20 mouse cellular contexts compared by ENCODE assay signal in genomic region chr3:96017461-96017860, GRCm38 (mm10). TPM values are rescaled to one million over a fixed set of nuclear protein-coding genes. Genes with fewer than 3 reads are reported as not detected.
DNase-seq lines count a peak whose midpoint lies in the region; ATAC-seq and TF ChIP-seq lines count a peak whose summit lies in the region.
"Had no signal": no experiment of that assay in that cellular context is flagged by ENCODE, and none has a peak within 500 bp of the region (broad histone marks: within the 10 kb centered on the region; RNA-seq: fewer than 3 reads in every experiment).

No protein-coding gene starts in this region.

- 58% methylated on average over 5 of the region's 5 CpGs for WGBS in macrophage (ENCODE audit: missing documents)
- WGBS in forebrain, postnatal 0 days: 77% methylated on average over 5 of the region's 5 CpGs

- H3K4me2 ChIP-seq in forebrain, postnatal 0 days (ENCODE audit: low read depth): no peak overlapping the region
- H3K4me2 ChIP-seq: embryonic facial prominence, embryonic 15.5 days; forebrain, embryonic 12.5 days; hindbrain, embryonic 13.5 days; liver, embryonic 12.5 days; lung, embryonic 15.5 days; neural tube, embryonic 13.5 days had no signal

- no peaks in the 10 kb centered on the region for H3K79me2 ChIP-seq in macrophage (ENCODE audit: inconsistent target)

- DNase-seq in thymus, postnatal 0 days (ENCODE audit: low spot score): peak; percentile 61
- no peak for DNase-seq in thymus, postnatal 36 days
- DNase-seq in G1E (ENCODE audit: low spot score) (no peak), MN1 (ENCODE audit: low spot score) (peak; percentile 41)
- no peak for DNase-seq in forebrain, postnatal 0 days
- DNase-seq: cerebellum, adult 9-11 months; embryo, embryonic 11 days; layer of hippocampus, postnatal 36 days; right cerebral cortex, postnatal 14 days had no signal

- H3K4me3 ChIP-seq in G1E (ENCODE audit: low read depth, low read length) (no peak overlapping the region), macrophage (ENCODE audit: inconsistent target) (no peak overlapping the region)
- H3K4me3 ChIP-seq in forebrain, postnatal 0 days (ENCODE audit: low read depth, low read length): no peak overlapping the region
- H3K4me3 ChIP-seq: embryonic facial prominence, embryonic 15.5 days; forebrain, embryonic 12.5 days; hindbrain, embryonic 13.5 days; limb, embryonic 10.5 days; liver, embryonic 12.5 days; lung, embryonic 15.5 days; midbrain, embryonic 10.5 days; neural tube, embryonic 13.5 days had no signal

- peak; percentile 28; the same call in 1 of the 2 replicates for ATAC-seq in G1E (ENCODE audit: extremely low read depth, insufficient number of reproducible peaks, low FRiP score, poor library complexity, severe bottlenecking)
- ATAC-seq in erythroblast, adult 5-6 weeks (replicated peaks; ENCODE audit: low FRiP score, poor library complexity, severe bottlenecking): no peak
- ATAC-seq in forebrain, postnatal 0 days: no peak
- ATAC-seq: intestine, embryonic 16.5 days; liver, embryonic 12.5 days had no signal

- H3K9me3 ChIP-seq in G1E (replicated peaks): no peaks in the 10 kb centered on the region
- no peaks in the 10 kb centered on the region for H3K9me3 ChIP-seq in forebrain, postnatal 0 days (ENCODE audit: low read length)
- H3K9me3 ChIP-seq: embryonic facial prominence, embryonic 15.5 days; forebrain, embryonic 12.5 days; hindbrain, embryonic 13.5 days; limb, embryonic 10.5 days; liver, embryonic 12.5 days; lung, embryonic 15.5 days; midbrain, embryonic 10.5 days; neural tube, embryonic 13.5 days had no signal

- H3K9ac ChIP-seq in forebrain, postnatal 0 days: no peak overlapping the region
- H3K9ac ChIP-seq: embryonic facial prominence, embryonic 15.5 days; forebrain, embryonic 12.5 days; hindbrain, embryonic 13.5 days; liver, embryonic 12.5 days; lung, embryonic 15.5 days; neural tube, embryonic 13.5 days had no signal

- H3K27me3 ChIP-seq in G1E (ENCODE audit: insufficient read depth, low read length): no peaks in the 10 kb centered on the region
- no peaks in the 10 kb centered on the region for H3K27me3 ChIP-seq in forebrain, postnatal 0 days (ENCODE audit: insufficient read depth, low read length)
- H3K27me3 ChIP-seq: embryonic facial prominence, embryonic 15.5 days; forebrain, embryonic 12.5 days; hindbrain, embryonic 13.5 days; liver, embryonic 12.5 days; lung, embryonic 15.5 days; neural tube, embryonic 13.5 days had no signal

- H3K27ac ChIP-seq in macrophage: peak overlapping the region; percentile 49
- no peak overlapping the region for H3K27ac ChIP-seq in forebrain, postnatal 0 days (ENCODE audit: low read depth, low read length)
- H3K27ac ChIP-seq: embryonic facial prominence, embryonic 15.5 days; forebrain, embryonic 12.5 days; hindbrain, embryonic 13.5 days; limb, embryonic 10.5 days; liver, embryonic 12.5 days; lung, embryonic 15.5 days; midbrain, embryonic 10.5 days; neural tube, embryonic 13.5 days had no signal

- peaks cover 10% of the 10 kb centered on the region for H3K36me3 ChIP-seq in G1E (replicated peaks)
- H3K36me3 ChIP-seq in macrophage (ENCODE audit: inconsistent target): no peaks in the 10 kb centered on the region
- peaks cover 2% of the 10 kb centered on the region; the same call in 1 of the 2 replicates for H3K36me3 ChIP-seq in forebrain, postnatal 0 days (ENCODE audit: insufficient read depth)
- H3K36me3 ChIP-seq: forebrain, embryonic 12.5 days; limb, embryonic 10.5 days; lung, embryonic 15.5 days; midbrain, embryonic 10.5 days had no signal

- TF ChIP-seq CTCF in G1E (IDR thresholded peaks at IDR 0.05; ENCODE audit: low read depth, low read length): no peak
- no peak for TF ChIP-seq CTCF in forebrain, postnatal 0 days (IDR thresholded peaks at IDR 0.05; ENCODE audit: low read depth)

- peaks cover 38% of the 10 kb centered on the region for H3K4me1 ChIP-seq in G1E (ENCODE audit: insufficient read depth, low read depth, low read length)
- no peaks in the 10 kb centered on the region for H3K4me1 ChIP-seq in forebrain, postnatal 0 days (ENCODE audit: insufficient read depth)
- H3K4me1 ChIP-seq: embryonic facial prominence, embryonic 15.5 days; forebrain, embryonic 12.5 days; hindbrain, embryonic 13.5 days; limb, embryonic 10.5 days; lung, embryonic 15.5 days; midbrain, embryonic 10.5 days had no signal

RNA-seq across cellular contexts. Expression of gene Plekho1, which starts 21.7 kb away (rescaled TPM):
- 36.8 and 37.0 TPM in 2 replicates for polyA plus RNA-seq in thymus, postnatal 0 days (2015; fragmentation: Nextera tagmentation; extraction: Ambion mirVana)
- total RNA-seq in G1E (2014; fragmentation: Nextera tagmentation) (9.7 and 23.3 TPM in 2 replicates), G1E (2017) (4.2 and 5.7 TPM in 2 replicates)
- polyA plus RNA-seq in G1E (2012) (10.9 and 14.1 TPM in 2 replicates), macrophage (2018) (189 to 264 TPM (median 249 TPM) in 3 replicates)
- 100 to 1,000 TPM; 115 to 354 (median 220) TPM for total RNA-seq in macrophage (2018; cell fraction: chromatin; rRNA removed)
- 100 to 1,000 TPM; 154 to 259 (median 208) TPM for total RNA-seq in macrophage (2018; cell fraction: cytosol; rRNA removed)
- total RNA-seq in macrophage (2018; cell fraction: nucleus; rRNA removed): 100 to 1,000 TPM; 160 to 320 (median 230) TPM
- 6.7 and 10.8 TPM in 2 replicates for total RNA-seq in erythroblast, adult 5-6 weeks (2015; ENCODE audit: low replicate concordance)
- total RNA-seq in erythroblast, adult 5-6 weeks (2017; ENCODE audit: low replicate concordance): 8.2 and 10.1 TPM in 2 replicates
- 93.5 and 135 TPM in 2 replicates for total RNA-seq in forebrain, postnatal 0 days (2014; rRNA removed)
- 51.8 and 60.1 TPM in 2 replicates for polyA plus RNA-seq in forebrain, postnatal 0 days (2015; fragmentation: Nextera tagmentation; extraction: Ambion mirVana)

RNA-seq across cellular contexts. Expression of gene Vps45, which starts 40.8 kb away (rescaled TPM):
- polyA plus RNA-seq in thymus, postnatal 0 days (2015; fragmentation: Nextera tagmentation; extraction: Ambion mirVana): 58.7 and 61.6 TPM in 2 replicates
- 19.8 and 28.7 TPM in 2 replicates for total RNA-seq in G1E (2014; fragmentation: Nextera tagmentation)
- 16.1 and 21.4 TPM in 2 replicates for total RNA-seq in G1E (2017)
- 6.1 and 6.7 TPM in 2 replicates for polyA plus RNA-seq in G1E (2012)
- 10 to 100 TPM in 25 of 26 experiments, 1 to 10 TPM in 1; 10.0 to 70.7 (median 32.2) TPM for total RNA-seq in macrophage (2018; cell fraction: chromatin; rRNA removed)
- total RNA-seq in macrophage (2018; cell fraction: cytosol; rRNA removed): 10 to 100 TPM; 16.1 to 37.6 (median 25.1) TPM
- total RNA-seq in macrophage (2018; cell fraction: nucleus; rRNA removed): 10 to 100 TPM; 10.6 to 63.5 (median 24.8) TPM
- polyA plus RNA-seq in macrophage (2018): 18.6 to 31.7 TPM (median 25.9 TPM) in 3 replicates
- 2.5 and 14.2 TPM in 2 replicates for total RNA-seq in erythroblast, adult 5-6 weeks (2015; ENCODE audit: low replicate concordance)
- total RNA-seq in erythroblast, adult 5-6 weeks (2017; ENCODE audit: low replicate concordance): 5.1 and 7.1 TPM in 2 replicates
- 59.5 and 60.5 TPM in 2 replicates for total RNA-seq in forebrain, postnatal 0 days (2014; rRNA removed)
- 65.1 and 68.3 TPM in 2 replicates for polyA plus RNA-seq in forebrain, postnatal 0 days (2015; fragmentation: Nextera tagmentation; extraction: Ambion mirVana)

Comparison
In these comparisons a context has a peak if more than half of its experiments do, and no peak if none do; other contexts are left out.
1. DNase-seq: peak in thymus, postnatal 0 days (single experiment) and MN1 (single experiment); none in thymus, postnatal 36 days (0 of 2), G1E (single experiment) and forebrain, postnatal 0 days (single experiment).